Mouse (Mus musculus): ENCODE results near the gene Hist1h4d. TPM values are rescaled to one million over a fixed set of nuclear protein-coding genes. Genes with fewer than 3 reads are reported as not detected.
"Not testable (repeated sequence)": the region's sequence is repeated elsewhere in the genome, so short reads cannot be mapped to it uniquely, and the experiment has no call there.

Hist1h4d gene
- polyA plus RNA-seq, 1 experiment from 2014 or later = 123 TPM

- peak overlapping the region; percentile 99 for H3K27ac ChIP-seq
- H3K4me3 ChIP-seq = peak overlapping the region; percentile 66
- H3K4me1 ChIP-seq = 0 out of 2 replicates have a peak, but pooled peaks cover 10% of the 10 kb centered on the region
- H3K27me3 ChIP-seq = no peaks in the 10 kb centered on the region
- peak overlapping the region; percentile 75 for H3K9ac ChIP-seq
- no peaks in the 10 kb centered on the region for H3K9me3 ChIP-seq
- peak overlapping the region; percentile 82 for H3K4me2 ChIP-seq (replicated peaks)
- no peak for ATAC-seq (ENCODE audit: insufficient number of reproducible peaks, insufficient read depth, low FRiP score, low TSS enrichment)
- no peaks in the 10 kb centered on the region for H3K36me3 ChIP-seq
- WGBS = 22% methylated on average over 9 of the region's 9 CpGs
Measured at GRCm38 (mm10) chr13:23554393-23554792, 27.0 kb upstream of the Hist1h4d start.

GRCm38 (mm10) chr13:23554925-23555838 lies 26.2 kb upstream of the Hist1h4d start:
- Histone ChIP-seq H3K4me3 (peak overlapping the region; percentile 66), H3K27ac (peak overlapping the region; percentile 99), H3K27me3 (no peaks in the 10 kb centered on the region), H3K9me3 (no peaks in the 10 kb centered on the region), H3K4me2 (replicated peaks) (peak overlapping the region; percentile 82), H3K9ac (peak overlapping the region; percentile 75), H3K4me1 (0 out of 2 replicates have a peak, but pooled peaks cover 10% of the 10 kb centered on the region), H3K36me3 (no peaks in the 10 kb centered on the region)
- under 1% methylated on average over 54 of the region's 54 CpGs for WGBS
- peak; percentile 94 for ATAC-seq (ENCODE audit: insufficient number of reproducible peaks, insufficient read depth, low FRiP score, low TSS enrichment)

GRCm38 (mm10) chr13:23555839-23556416 lies 25.5 kb upstream of the Hist1h4d start:
- Histone ChIP-seq H3K4me3 (peak overlapping the region; percentile 66), H3K27me3 (no peaks in the 10 kb centered on the region), H3K27ac (peak overlapping the region; percentile 99), H3K4me1 (0 out of 2 replicates have a peak, but pooled peaks cover 6% of the 10 kb centered on the region), H3K9ac (peak overlapping the region; percentile 75), H3K4me2 (replicated peaks) (peak overlapping the region; percentile 82), H3K9me3 (no peaks in the 10 kb centered on the region), H3K36me3 (no peaks in the 10 kb centered on the region)
- WGBS = under 1% methylated on average over 18 of the region's 18 CpGs
- ATAC-seq (ENCODE audit: insufficient number of reproducible peaks, insufficient read depth, low FRiP score, low TSS enrichment) = peak; percentile 45

GRCm38 (mm10) chr13:23556906-23557305 lies 24.5 kb upstream of the Hist1h4d start:
- ATAC-seq (ENCODE audit: insufficient number of reproducible peaks, insufficient read depth, low FRiP score, low TSS enrichment) = no peak
- Histone ChIP-seq H3K27me3 (no peaks in the 10 kb centered on the region), H3K36me3 (no peaks in the 10 kb centered on the region), H3K9ac (no peak overlapping the region), H3K9me3 (no peaks in the 10 kb centered on the region), H3K4me3 (no peak overlapping the region), H3K27ac (peak overlapping the region; percentile 99), H3K4me1 (0 out of 2 replicates have a peak, but pooled peaks cover 6% of the 10 kb centered on the region), H3K4me2 (replicated peaks) (peak overlapping the region; percentile 82)
- 65% methylated on average over 3 of the region's 3 CpGs for WGBS

GRCm38 (mm10) chr13:23560699-23561098 lies 20.7 kb upstream of the Hist1h4d start:
- H3K4me3 ChIP-seq; H3K4me1 ChIP-seq; ATAC-seq (ENCODE audit: insufficient number of reproducible peaks, insufficient read depth, low FRiP score, low TSS enrichment); H3K9ac ChIP-seq; H3K27me3 ChIP-seq; H3K36me3 ChIP-seq; H3K9me3 ChIP-seq: not testable (repeated sequence)
- H3K4me2 ChIP-seq (replicated peaks) = peak overlapping the region; percentile 27; the same call in 1 of the 2 replicates
- H3K27ac ChIP-seq = 0 out of 2 replicates have a peak overlapping the region, but pooled peaks have one; percentile 57
- 9% methylated on average over 2 of the region's 2 CpGs for WGBS

GRCm38 (mm10) chr13:23561531-23561882 lies 19.9 kb upstream of the Hist1h4d start:
- not testable (repeated sequence) for H3K36me3 ChIP-seq; H3K9me3 ChIP-seq; ATAC-seq (ENCODE audit: insufficient number of reproducible peaks, insufficient read depth, low FRiP score, low TSS enrichment); H3K27me3 ChIP-seq; H3K4me1 ChIP-seq
- Histone ChIP-seq H3K27ac (peak overlapping the region; percentile 98), H3K4me3 (peak overlapping the region; percentile 40), H3K9ac (peak overlapping the region; percentile 36; the same call in 1 of the 2 replicates), H3K4me2 (replicated peaks) (peak overlapping the region; percentile 74)
- 3% methylated on average over 2 of the region's 5 CpGs for WGBS

GRCm38 (mm10) chr13:23561883-23562659 lies 19.3 kb upstream of the Hist1h4d start, which contains the start of gene Hist1h3e:
Gene Hist1h3e (minus strand): TSS chr13:23562369.
- peak; percentile 97 for ATAC-seq (ENCODE audit: insufficient number of reproducible peaks, insufficient read depth, low FRiP score, low TSS enrichment)
- peak within 1 kb of the TSS; percentile 40 for H3K4me3 ChIP-seq
- peak within 1 kb of the TSS; percentile 98 for H3K27ac ChIP-seq
- H3K9ac ChIP-seq = peak within 1 kb of the TSS; percentile 48
- not testable (repeated sequence) for H3K4me1 ChIP-seq, H3K36me3 ChIP-seq, H3K27me3 ChIP-seq, H3K9me3 ChIP-seq
- peak within 1 kb of the TSS; percentile 74 for H3K4me2 ChIP-seq (replicated peaks)
- under 1% methylated on average over 62 of the region's 67 CpGs for WGBS

GRCm38 (mm10) chr13:23562699-23563462 lies 18.5 kb upstream of the Hist1h4d start:
- Histone ChIP-seq H3K27me3 (no peaks in the 10 kb centered on the region), H3K9me3 (no peaks in the 10 kb centered on the region), H3K4me3 (peak overlapping the region; percentile 40), H3K4me1 (no peaks in the 10 kb centered on the region), H3K36me3 (no peaks in the 10 kb centered on the region), H3K9ac (peak overlapping the region; percentile 48), H3K27ac (peak overlapping the region; percentile 98), H3K4me2 (replicated peaks) (peak overlapping the region; percentile 74)
- WGBS = 2% methylated on average over 18 of the region's 18 CpGs
- peak; percentile 50 for ATAC-seq (ENCODE audit: insufficient number of reproducible peaks, insufficient read depth, low FRiP score, low TSS enrichment)

- WGBS = 84% methylated on average over 2 of the region's 2 CpGs
- Histone ChIP-seq H3K9ac (no peak overlapping the region), H3K4me3 (no peak overlapping the region), H3K27me3 (no peaks in the 10 kb centered on the region), H3K4me2 (replicated peaks) (no peak overlapping the region), H3K36me3 (no peaks in the 10 kb centered on the region), H3K4me1 (no peaks in the 10 kb centered on the region), H3K9me3 (no peaks in the 10 kb centered on the region), H3K27ac (peak overlapping the region; percentile 98; the same call in 1 of the 2 replicates)
- ATAC-seq (ENCODE audit: insufficient number of reproducible peaks, insufficient read depth, low FRiP score, low TSS enrichment) = no peak
Measured at GRCm38 (mm10) chr13:23564482-23564881, 16.9 kb upstream of the Hist1h4d start.

- Histone ChIP-seq H3K4me3 (peak overlapping the region; percentile 52), H3K4me2 (replicated peaks) (peak overlapping the region; percentile 55), H3K9ac (peak overlapping the region; percentile 44), H3K27ac (peak overlapping the region; percentile 96)
- not testable (repeated sequence) for H3K9me3 ChIP-seq; H3K4me1 ChIP-seq; H3K36me3 ChIP-seq; ATAC-seq (ENCODE audit: insufficient number of reproducible peaks, insufficient read depth, low FRiP score, low TSS enrichment); H3K27me3 ChIP-seq
- whole genome bisulfite sequencing = 1% methylated on average over 24 of the region's 41 CpGs
Measured at GRCm38 (mm10) chr13:23570261-23571021, 11.0 kb upstream of the Hist1h4d start.

Measured in embryonic facial prominence, embryonic 12.5 days (tissue).